Mouse (Mus musculus): ENCODE data around the gene Gm42791.

DNA sequence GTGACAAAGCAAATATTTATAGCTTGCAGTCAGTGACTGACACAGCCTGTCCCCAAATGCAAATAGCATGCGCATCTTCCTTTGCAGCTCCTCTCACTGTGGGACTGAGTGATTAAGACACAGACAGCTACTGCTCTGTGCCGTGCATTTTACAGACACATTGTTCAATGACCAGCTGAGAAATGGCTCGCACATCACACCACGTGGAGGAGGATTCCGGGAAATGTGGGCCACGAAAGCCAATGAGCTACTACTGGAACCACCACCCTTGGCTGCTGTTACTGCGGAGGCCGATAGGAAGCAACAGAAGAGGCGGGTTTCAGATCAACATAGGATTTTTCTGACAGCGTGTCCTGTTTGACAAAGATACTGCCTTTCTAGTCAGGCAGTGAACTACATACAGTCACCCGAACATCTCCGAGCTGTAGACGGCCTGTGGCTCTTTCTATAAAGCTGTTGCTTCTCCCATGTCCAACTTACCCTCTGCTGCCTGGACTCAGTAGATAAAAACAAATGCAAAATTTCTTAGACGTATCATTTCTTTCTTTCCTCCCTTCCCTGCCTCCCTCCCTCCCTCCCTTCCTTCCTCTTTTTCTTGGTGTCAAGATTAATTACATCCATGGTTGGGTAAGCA, 97.8 kb downstream of the Gm42791 start:
- TF ChIP-seq CTCF (IDR thresholded peaks at IDR 0.05; ENCODE audit: insufficient read depth, low read length), result no peak
- no peak for TF ChIP-seq POLR2A (IDR thresholded peaks at IDR 0.05; ENCODE audit: borderline replicate concordance, extremely low read depth, low read depth, low read length)

Data from lung, adult 2 months (tissue).